Mouse (Mus musculus): ENCODE measurements around the gene Scgb1a1. TPM values are rescaled to one million over a fixed set of nuclear protein-coding genes. Genes with fewer than 3 reads are reported as not detected.

Scgb1a1 gene
- polyA plus RNA-seq, 1 experiment from 2014 or later, result not detected

GRCm38 (mm10) chr19:9116268-9116667 is 28.5 kb upstream of the Scgb1a1 start:
- Histone ChIP-seq H3K9me3 (no peaks in the 10 kb centered on the region), H3K9ac (no peak overlapping the region), H3K4me2 (no peak overlapping the region), H3K27ac (replicated peaks) (peak overlapping the region; percentile 72; the same call in 1 of the 2 replicates), H3K36me3 (peaks cover 27% of the 10 kb centered on the region), H3K4me1 (peaks cover 21% of the 10 kb centered on the region), H3K27me3 (replicated peaks) (no peaks in the 10 kb centered on the region), H3K4me3 (no peak overlapping the region)
- ATAC-seq (ENCODE audit: extremely low read depth, insufficient number of reproducible peaks, low FRiP score, low TSS enrichment), result no peak
- WGBS, result 72% methylated on average over 4 of the region's 4 CpGs

GRCm38 (mm10) chr19:9112043-9112442 is 24.3 kb upstream of the Scgb1a1 start:
- Histone ChIP-seq H3K4me2 (no peak overlapping the region), H3K4me3 (no peak overlapping the region), H3K27me3 (replicated peaks) (no peaks in the 10 kb centered on the region), H3K9ac (peak overlapping the region; percentile 19; the same call in 1 of the 2 replicates), H3K9me3 (no peaks in the 10 kb centered on the region), H3K27ac (replicated peaks) (no peak overlapping the region), H3K36me3 (peaks cover 27% of the 10 kb centered on the region), H3K4me1 (peaks cover 18% of the 10 kb centered on the region)
- no peak for ATAC-seq (ENCODE audit: extremely low read depth, insufficient number of reproducible peaks, low FRiP score, low TSS enrichment)
- WGBS, result 40% methylated on average over 8 of the region's 8 CpGs

- Histone ChIP-seq H3K9ac (no peak overlapping the region), H3K27me3 (replicated peaks) (no peaks in the 10 kb centered on the region), H3K4me3 (no peak overlapping the region), H3K36me3 (peaks cover 20% of the 10 kb centered on the region), H3K27ac (replicated peaks) (no peak overlapping the region), H3K9me3 (no peaks in the 10 kb centered on the region), H3K4me2 (no peak overlapping the region), H3K4me1 (peaks cover 27% of the 10 kb centered on the region)
- 41% methylated on average over 4 of the region's 4 CpGs for WGBS
- no peak for ATAC-seq (ENCODE audit: extremely low read depth, insufficient number of reproducible peaks, low FRiP score, low TSS enrichment)
Measured at GRCm38 (mm10) chr19:9110182-9110869, 22.6 kb upstream of the Scgb1a1 start.

- peaks cover 12% of the 10 kb centered on the region for H3K36me3 ChIP-seq
- H3K9me3 ChIP-seq, result no peaks in the 10 kb centered on the region
- H3K27me3 ChIP-seq (replicated peaks), result no peaks in the 10 kb centered on the region
- H3K9ac ChIP-seq, result no peak overlapping the region
- H3K4me1 ChIP-seq, result peaks cover 27% of the 10 kb centered on the region
- no peak overlapping the region for H3K4me2 ChIP-seq
- no peak overlapping the region for H3K27ac ChIP-seq (replicated peaks)
- 84% methylated on average over 1 of the region's 1 CpGs for WGBS
- no peak for ATAC-seq (ENCODE audit: extremely low read depth, insufficient number of reproducible peaks, low FRiP score, low TSS enrichment)
- H3K4me3 ChIP-seq, result no peak overlapping the region
Measured at GRCm38 (mm10) chr19:9108536-9108935, 20.8 kb upstream of the Scgb1a1 start.

- no peaks in the 10 kb centered on the region for H3K9me3 ChIP-seq
- no peak overlapping the region for H3K4me3 ChIP-seq
- H3K36me3 ChIP-seq, result peaks cover under 1% of the 10 kb centered on the region; the same call in 1 of the 2 replicates
- WGBS, result 78% methylated on average over 1 of the region's 1 CpGs
- no peak overlapping the region for H3K4me2 ChIP-seq
- H3K4me1 ChIP-seq, result peaks cover 25% of the 10 kb centered on the region
- ATAC-seq (ENCODE audit: extremely low read depth, insufficient number of reproducible peaks, low FRiP score, low TSS enrichment), result 0 out of 2 replicates have a peak, but pooled peaks have one; percentile 4
- H3K9ac ChIP-seq, result peak overlapping the region; percentile 65; the same call in 1 of the 2 replicates
- H3K27me3 ChIP-seq (replicated peaks), result no peaks in the 10 kb centered on the region
- H3K27ac ChIP-seq (replicated peaks), result peak overlapping the region; percentile 72
Measured at GRCm38 (mm10) chr19:9107379-9107755, 19.6 kb upstream of the Scgb1a1 start.

- no peaks in the 10 kb centered on the region for H3K27me3 ChIP-seq (replicated peaks)
- H3K9ac ChIP-seq, result peak overlapping the region; percentile 65
- 11% methylated on average over 4 of the region's 4 CpGs for WGBS
- peaks cover 21% of the 10 kb centered on the region for H3K4me1 ChIP-seq
- peak overlapping the region; percentile 72 for H3K27ac ChIP-seq (replicated peaks)
- H3K4me2 ChIP-seq, result 0 out of 2 replicates have a peak overlapping the region, but pooled peaks have one; percentile 4
- H3K9me3 ChIP-seq, result no peaks in the 10 kb centered on the region
- H3K36me3 ChIP-seq, result no peaks in the 10 kb centered on the region
- no peak overlapping the region for H3K4me3 ChIP-seq
- ATAC-seq (ENCODE audit: extremely low read depth, insufficient number of reproducible peaks, low FRiP score, low TSS enrichment), result peak; percentile 39; the same call in 1 of the 2 replicates
Measured at GRCm38 (mm10) chr19:9106751-9107378, 19.1 kb upstream of the Scgb1a1 start.

GRCm38 (mm10) chr19:9106096-9106495 is 18.3 kb upstream of the Scgb1a1 start:
- Histone ChIP-seq H3K9ac (peak overlapping the region; percentile 44), H3K4me1 (peaks cover 21% of the 10 kb centered on the region), H3K4me3 (no peak overlapping the region), H3K36me3 (no peaks in the 10 kb centered on the region), H3K4me2 (no peak overlapping the region), H3K27me3 (replicated peaks) (no peaks in the 10 kb centered on the region), H3K9me3 (no peaks in the 10 kb centered on the region), H3K27ac (replicated peaks) (peak overlapping the region; percentile 72)
- no peak for ATAC-seq (ENCODE audit: extremely low read depth, insufficient number of reproducible peaks, low FRiP score, low TSS enrichment)
- WGBS, result 48% methylated on average over 5 of the region's 5 CpGs

GRCm38 (mm10) chr19:9105101-9105685 is 17.4 kb upstream of the Scgb1a1 start:
- Histone ChIP-seq H3K4me3 (no peak overlapping the region), H3K9ac (no peak overlapping the region), H3K4me1 (peaks cover 21% of the 10 kb centered on the region), H3K9me3 (no peaks in the 10 kb centered on the region), H3K36me3 (no peaks in the 10 kb centered on the region), H3K27ac (replicated peaks) (no peak overlapping the region), H3K4me2 (no peak overlapping the region), H3K27me3 (replicated peaks) (no peaks in the 10 kb centered on the region)
- 68% methylated on average over 3 of the region's 3 CpGs for WGBS
- no peak for ATAC-seq (ENCODE audit: extremely low read depth, insufficient number of reproducible peaks, low FRiP score, low TSS enrichment)

GRCm38 (mm10) chr19:9103986-9104385 is 16.2 kb upstream of the Scgb1a1 start:
- Histone ChIP-seq H3K4me2 (no peak overlapping the region), H3K27me3 (replicated peaks) (no peaks in the 10 kb centered on the region), H3K27ac (replicated peaks) (no peak overlapping the region), H3K9ac (no peak overlapping the region), H3K4me1 (peaks cover 25% of the 10 kb centered on the region), H3K9me3 (no peaks in the 10 kb centered on the region), H3K4me3 (no peak overlapping the region), H3K36me3 (no peaks in the 10 kb centered on the region)
- WGBS, result 71% methylated on average over 4 of the region's 4 CpGs
- no peak for ATAC-seq (ENCODE audit: extremely low read depth, insufficient number of reproducible peaks, low FRiP score, low TSS enrichment)

- 71% methylated on average over 2 of the region's 2 CpGs for WGBS
Measured at GRCm38 (mm10) chr19:9101062-9101457, 13.3 kb upstream of the Scgb1a1 start.

GRCm38 (mm10) chr19:9100297-9101061 is 12.7 kb upstream of the Scgb1a1 start:
- no peak overlapping the region for H3K4me2 ChIP-seq
- no peak for ATAC-seq (ENCODE audit: extremely low read depth, insufficient number of reproducible peaks, low FRiP score, low TSS enrichment)
- 79% methylated on average over 17 of the region's 17 CpGs for WGBS

More at GRCm38 (mm10) chr19:9101062-9101457, 13.3 kb upstream of the Scgb1a1 start:
- H3K9ac ChIP-seq, result no peak overlapping the region
- H3K4me2 ChIP-seq, result no peak overlapping the region
- H3K4me1 ChIP-seq, result peaks cover 8% of the 10 kb centered on the region
- no peaks in the 10 kb centered on the region for H3K27me3 ChIP-seq (replicated peaks)
- H3K9me3 ChIP-seq, result no peaks in the 10 kb centered on the region
- no peak for ATAC-seq (ENCODE audit: extremely low read depth, insufficient number of reproducible peaks, low FRiP score, low TSS enrichment)
- no peaks in the 10 kb centered on the region for H3K36me3 ChIP-seq
- H3K4me3 ChIP-seq, result no peak overlapping the region
- H3K27ac ChIP-seq (replicated peaks), result no peak overlapping the region

More at GRCm38 (mm10) chr19:9100297-9101061, 12.7 kb upstream of the Scgb1a1 start:
- Histone ChIP-seq H3K4me3 (no peak overlapping the region), H3K4me1 (0 out of 2 replicates have a peak, but pooled peaks cover 4% of the 10 kb centered on the region), H3K9me3 (no peaks in the 10 kb centered on the region), H3K27me3 (replicated peaks) (no peaks in the 10 kb centered on the region), H3K9ac (no peak overlapping the region), H3K27ac (replicated peaks) (no peak overlapping the region), H3K36me3 (no peaks in the 10 kb centered on the region)

All from heart, embryonic 13.5 days (tissue).